ENCODE assay signal across 20 mouse cellular contexts in the genomic region with DNA sequence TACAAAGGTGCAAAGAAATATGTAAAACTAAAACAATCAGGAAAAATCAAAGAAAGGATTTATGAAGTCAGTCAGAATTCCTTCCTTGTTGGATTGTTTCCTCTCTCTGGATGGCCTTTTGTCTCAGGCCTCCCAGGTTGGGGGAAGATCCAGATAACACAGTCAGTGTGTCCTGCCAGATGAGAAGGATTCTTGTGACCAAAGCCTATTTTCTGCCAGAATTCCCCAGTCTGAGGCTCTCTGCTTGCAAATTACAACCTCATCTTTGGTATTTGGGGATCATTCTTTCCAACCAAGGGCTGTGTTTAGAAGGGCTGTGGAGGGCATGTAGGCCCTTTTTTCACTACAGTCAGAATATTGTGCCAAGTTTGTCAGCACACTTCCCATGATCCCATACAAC. TPM values are rescaled to one million over a fixed set of nuclear protein-coding genes. Genes with fewer than 3 reads are reported as not detected.
A peak's percentile ranks its signal among the peaks of the same experiment; 100 is the strongest.
DNase-seq lines count a peak whose midpoint lies in the region; ATAC-seq and TF ChIP-seq lines count a peak whose summit lies in the region.
"Had no signal": no experiment of that assay in that cellular context is flagged by ENCODE, and none has a peak within 500 bp of the region (broad histone marks: within the 10 kb centered on the region; RNA-seq: fewer than 3 reads in every experiment).

No protein-coding gene starts in this region.

- TF ChIP-seq CTCF in kidney, adult 2 months (conservative IDR thresholded peaks at IDR 0.05; ENCODE audit: insufficient read depth, insufficient read length, low read depth, low read length): no peak

- peak overlapping the region; percentile 45; the same call in 1 of the 2 replicates for H3K27ac ChIP-seq in embryonic facial prominence, embryonic 15.5 days (replicated peaks)
- H3K27ac ChIP-seq in embryonic facial prominence, embryonic 10.5 days (replicated peaks): no peak overlapping the region
- H3K27ac ChIP-seq in kidney, adult 2 months (ENCODE audit: insufficient read depth, low read depth, low read length): 0 out of 2 replicates have a peak overlapping the region, but pooled peaks have one; percentile 1
- H3K27ac ChIP-seq: heart, embryonic 10.5 days; hindbrain, embryonic 12.5 days; neural tube, embryonic 15.5 days had no signal

- no peak for ATAC-seq in embryonic facial prominence, embryonic 15.5 days (ENCODE audit: insufficient number of reproducible peaks, low FRiP score, low TSS enrichment, low read depth)
- ATAC-seq: activated CD4-positive, CD25-positive, alpha-beta regulatory T cell, adult 4 months; midbrain, embryonic 16.5 days had no signal

- DNase-seq in embryonic facial prominence, embryonic 10.5 days (ENCODE audit: low spot score): no peak
- DNase-seq in kidney, adult 2 months: no peak
- DNase-seq in kidney, adult 18-20 months: no peak
- DNase-seq in lung, postnatal 10 days: peak; percentile 29
- DNase-seq in lung, postnatal 4 days: no peak
- peak; percentile 29 for DNase-seq in testis, postnatal 14 days (ENCODE audit: low spot score)
- DNase-seq in cerebellum, adult 18-20 months: no peak
- DNase-seq: adrenal gland, postnatal 10 days; cerebellum, postnatal 14 days; embryo, embryonic 11 days; gastrocnemius, postnatal 10 days; kidney, postnatal 36 days; right cerebral cortex, postnatal 14 days; thymus, postnatal 36 days had no signal

- H3K4me3 ChIP-seq in embryonic facial prominence, embryonic 15.5 days (replicated peaks): no peak overlapping the region
- H3K4me3 ChIP-seq in embryonic facial prominence, embryonic 10.5 days: no peak overlapping the region
- H3K4me3 ChIP-seq in kidney, adult 2 months (ENCODE audit: insufficient read depth, low read depth, low read length): no peak overlapping the region
- H3K4me3 ChIP-seq: heart, embryonic 10.5 days; hindbrain, embryonic 12.5 days; neural tube, embryonic 15.5 days had no signal

- no peak overlapping the region for H3K4me2 ChIP-seq in embryonic facial prominence, embryonic 15.5 days (replicated peaks)
- H3K4me2 ChIP-seq: hindbrain, embryonic 12.5 days; neural tube, embryonic 15.5 days had no signal

- no peak for TF ChIP-seq POLR2A in kidney, adult 2 months (IDR thresholded peaks at IDR 0.05; ENCODE audit: low read depth, low read length)

- no peaks in the 10 kb centered on the region; the same call in 1 of the 2 replicates for H3K4me1 ChIP-seq in embryonic facial prominence, embryonic 15.5 days
- H3K4me1 ChIP-seq in embryonic facial prominence, embryonic 10.5 days: no peaks in the 10 kb centered on the region
- H3K4me1 ChIP-seq in kidney, adult 2 months (ENCODE audit: control insufficient read depth, insufficient read depth, low read length): peaks cover 18% of the 10 kb centered on the region; the same call in 1 of the 2 replicates
- H3K4me1 ChIP-seq: hindbrain, embryonic 12.5 days; neural tube, embryonic 15.5 days had no signal

- no peaks in the 10 kb centered on the region for H3K36me3 ChIP-seq in embryonic facial prominence, embryonic 15.5 days
- H3K36me3 ChIP-seq in embryonic facial prominence, embryonic 10.5 days (replicated peaks): no peaks in the 10 kb centered on the region
- no peaks in the 10 kb centered on the region for H3K36me3 ChIP-seq in kidney, adult 2 months (ENCODE audit: control insufficient read depth, insufficient read depth, low read length)
- H3K36me3 ChIP-seq: heart, embryonic 10.5 days; hindbrain, embryonic 12.5 days; neural tube, embryonic 15.5 days had no signal

- H3K9ac ChIP-seq in embryonic facial prominence, embryonic 15.5 days: no peak overlapping the region
- H3K9ac ChIP-seq: hindbrain, embryonic 12.5 days; neural tube, embryonic 15.5 days had no signal

- no peaks in the 10 kb centered on the region for H3K9me3 ChIP-seq in embryonic facial prominence, embryonic 15.5 days (replicated peaks)
- H3K9me3 ChIP-seq in embryonic facial prominence, embryonic 10.5 days: no peaks in the 10 kb centered on the region
- H3K9me3 ChIP-seq: heart, embryonic 10.5 days; hindbrain, embryonic 12.5 days; neural tube, embryonic 15.5 days had no signal

- no peaks in the 10 kb centered on the region for H3K27me3 ChIP-seq in embryonic facial prominence, embryonic 15.5 days
- H3K27me3 ChIP-seq in embryonic facial prominence, embryonic 10.5 days (replicated peaks; ENCODE audit: low read depth, poor library complexity, severe bottlenecking): no peaks in the 10 kb centered on the region
- no peaks in the 10 kb centered on the region for H3K27me3 ChIP-seq in kidney, adult 2 months (replicated peaks; ENCODE audit: control insufficient read depth, insufficient read depth, low read length)
- H3K27me3 ChIP-seq: hindbrain, embryonic 12.5 days; neural tube, embryonic 15.5 days had no signal

RNA-seq across cellular contexts. Expression of a gene that starts 45.5 kb away (rescaled TPM):
- polyA plus RNA-seq in embryonic facial prominence, embryonic 15.5 days (2015; fragmentation: Nextera tagmentation; extraction: Ambion mirVana): 41.8 and 44.7 TPM in 2 replicates
- polyA plus RNA-seq in embryonic facial prominence, embryonic 10.5 days (2016; fragmentation: Nextera tagmentation; extraction: Ambion mirVana): 29.0 and 30.3 TPM in 2 replicates
- 89.4 and 99.3 TPM in 2 replicates for polyA plus RNA-seq in kidney, adult 2 months (2012; rRNA removed)

Comparison
In these comparisons a context has a peak if more than half of its experiments do, and no peak if none do; other contexts are left out.
1. DNase-seq: peak in lung, postnatal 10 days (single experiment) and testis, postnatal 14 days (single experiment); none in embryonic facial prominence, embryonic 10.5 days (single experiment), kidney, adult 2 months (single experiment), kidney, adult 18-20 months (single experiment), lung, postnatal 4 days (0 of 2) and cerebellum, adult 18-20 months (0 of 2).